Mouse (Mus musculus) left cerebral cortex, postnatal 25 days (tissue): ENCODE measurements around the gene T. TPM values are rescaled to one million over a fixed set of nuclear protein-coding genes. Genes with fewer than 3 reads are reported as not detected.
"Not testable (repeated sequence)": the region's sequence is repeated elsewhere in the genome, so short reads cannot be mapped to it uniquely, and the experiment has no call there.

Source experiments
- DNase-seq, 2 experiments: peaks; one replicate each; pipeline ENCODE4 v3.0.0; 2022; ENCODE audit warnings: low spot score in 2 of 2, mixed read lengths in 1 of 2
- intact Hi-C: fragments of 180-260 bp; cut with DNase I; formaldehyde crosslinking; loops from one replicate; pipeline ENCODE4 v1.15.1; 2025
- total RNA-seq, 2 experiments: library from RNA; stranded (reverse); gene quantifications; 2 replicates each; pipeline ENCODE4 v1.2.3; 2021

Gene T
- not detected for total RNA-seq

- no peak for DNase-seq
- intact Hi-C loops = no loop called here
Observed at GRCm38 (mm10) chr17:8433978-8434960, at the start of gene T. TSS of gene T (plus strand) at chr17:8434423.

DNA sequence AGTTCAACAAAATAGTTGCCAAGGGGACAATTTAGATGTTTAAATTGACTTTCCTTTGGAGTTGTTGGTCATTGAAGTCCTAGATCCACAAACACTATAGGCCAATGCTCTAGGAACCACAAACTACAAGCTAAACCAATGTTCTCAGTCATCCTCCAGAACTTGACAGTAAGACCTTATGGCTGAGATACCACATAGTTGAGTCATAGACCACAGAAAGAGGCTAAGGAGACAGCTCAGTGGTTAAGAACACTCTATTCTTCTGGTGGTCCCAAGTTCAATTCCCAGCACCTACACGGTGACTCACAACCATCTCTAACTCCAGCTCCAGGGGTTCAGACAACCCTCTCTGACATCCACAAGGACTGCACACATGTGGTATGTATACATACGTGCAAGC lies 48.8 kb upstream of the T start:
- DNase-seq = no peak
- intact Hi-C loops = loop anchor here (5.0 kb wide), 1 partner anchor 212 kb away; no protein-coding TSS in a partner anchor

DNA sequence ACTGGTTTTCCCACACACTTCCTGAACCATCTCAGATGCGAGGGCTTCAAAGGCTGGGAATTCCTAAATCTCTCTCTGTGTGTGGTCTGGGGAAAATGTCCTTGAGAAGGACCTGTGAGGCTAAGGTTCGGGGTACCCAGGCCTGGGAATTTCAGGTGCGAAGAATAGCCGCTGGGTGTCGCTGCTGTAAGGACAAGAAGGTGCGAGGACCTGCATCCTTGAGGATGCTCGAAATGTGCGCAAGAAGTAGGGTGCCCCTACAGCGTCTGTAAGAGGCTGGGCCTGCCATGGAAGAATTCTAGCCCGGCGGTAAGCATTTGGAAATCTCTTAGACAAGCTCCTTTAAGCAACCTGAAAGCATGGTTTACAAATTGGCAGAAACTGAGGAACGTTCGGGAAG lies 45.8 kb upstream of the T start:
- DNase-seq = peak; percentile 52 to 59
- intact Hi-C loops = loop anchor here (2.0 to 5.0 kb wide), 2 partner anchors 72 to 209 kb away; no protein-coding TSS in a partner anchor

- intact Hi-C loops = loop anchor here (2.0 to 5.0 kb wide), 2 partner anchors 72 to 208 kb away; no protein-coding TSS in a partner anchor
- DNase-seq = peak in 1 of 2 experiments; percentile 9
Observed at GRCm38 (mm10) chr17:8388990-8389789, 45.0 kb upstream of the T start.

GRCm38 (mm10) chr17:8389790-8390095 lies 44.5 kb upstream of the T start:
- intact Hi-C loops = loop anchor here (2.0 to 5.0 kb wide), 2 partner anchors 71 to 208 kb away; no protein-coding TSS in a partner anchor
- no peak for DNase-seq

DNA sequence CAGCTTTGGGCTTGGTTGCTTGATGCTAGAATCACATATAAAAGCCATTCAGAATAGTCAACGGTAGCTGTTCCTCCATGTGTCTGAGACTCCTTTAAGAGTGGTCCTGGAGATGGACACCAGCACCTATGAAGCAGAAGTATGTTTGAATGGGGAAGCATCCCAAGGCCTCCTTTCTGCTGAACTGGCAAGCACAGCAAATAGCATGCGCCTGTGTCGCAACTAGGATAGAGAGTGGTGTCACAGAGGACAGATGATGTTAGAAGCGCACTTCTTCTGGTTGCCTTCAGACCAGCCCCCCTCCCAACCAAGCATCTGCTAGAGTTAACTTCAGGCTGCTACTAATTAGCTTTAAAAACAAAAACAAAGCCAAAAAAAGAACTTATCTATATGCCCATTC lies 43.7 kb upstream of the T start:
- intact Hi-C loops = no loop called here

DNA sequence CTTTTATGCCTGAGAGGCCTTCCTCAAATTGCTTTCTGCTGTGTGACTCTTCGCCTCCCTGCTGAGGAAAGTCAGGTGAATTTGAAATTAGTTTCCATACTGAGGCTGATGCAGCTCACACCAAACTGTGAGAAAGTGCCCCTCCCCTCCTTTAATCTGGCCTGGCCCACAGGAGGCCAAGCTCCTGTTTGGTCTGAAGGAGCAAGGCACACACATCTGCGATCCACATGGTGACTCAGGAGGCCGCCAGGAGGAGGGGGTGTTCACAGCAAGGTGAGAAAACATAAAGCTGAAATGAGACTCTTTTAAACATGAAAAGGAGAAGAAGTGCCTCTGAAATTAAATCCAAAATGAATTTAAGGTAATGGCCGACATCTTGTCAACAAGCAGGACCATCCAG lies 37.9 kb upstream of the T start:
- intact Hi-C loops = no loop called here
- no peak for DNase-seq

More for the DNA sequence above, 43.7 kb upstream of the T start:
- no peak for DNase-seq

- intact Hi-C loops = no loop called here
- no peak for DNase-seq
Observed at GRCm38 (mm10) chr17:8397946-8398345, 36.3 kb upstream of the T start.

- intact Hi-C loops, DNase-seq: not testable (repeated sequence)
Observed at GRCm38 (mm10) chr17:8403932-8404331, 30.3 kb upstream of the T start.

DNA sequence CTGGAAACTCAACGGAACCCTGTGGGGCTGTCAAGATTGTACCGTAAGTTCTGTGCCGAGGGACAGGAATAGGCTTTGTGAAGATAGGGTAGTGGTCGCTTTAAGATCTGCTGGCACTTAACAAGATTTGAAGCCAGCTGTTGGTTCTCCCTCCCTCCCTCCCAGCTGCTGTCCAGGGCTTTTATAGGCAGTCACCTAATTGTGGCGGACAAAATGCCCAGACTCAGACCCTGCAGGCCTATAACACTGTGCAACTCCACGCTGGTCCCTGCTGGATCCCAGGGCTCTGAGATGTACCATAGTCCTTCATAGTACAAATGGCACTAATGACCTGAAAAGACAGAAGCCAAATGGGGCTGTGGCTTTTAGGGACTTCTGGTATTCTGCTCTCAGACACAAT lies 27.9 kb upstream of the T start:
- DNase-seq = no peak
- intact Hi-C loops = no loop called here

DNA sequence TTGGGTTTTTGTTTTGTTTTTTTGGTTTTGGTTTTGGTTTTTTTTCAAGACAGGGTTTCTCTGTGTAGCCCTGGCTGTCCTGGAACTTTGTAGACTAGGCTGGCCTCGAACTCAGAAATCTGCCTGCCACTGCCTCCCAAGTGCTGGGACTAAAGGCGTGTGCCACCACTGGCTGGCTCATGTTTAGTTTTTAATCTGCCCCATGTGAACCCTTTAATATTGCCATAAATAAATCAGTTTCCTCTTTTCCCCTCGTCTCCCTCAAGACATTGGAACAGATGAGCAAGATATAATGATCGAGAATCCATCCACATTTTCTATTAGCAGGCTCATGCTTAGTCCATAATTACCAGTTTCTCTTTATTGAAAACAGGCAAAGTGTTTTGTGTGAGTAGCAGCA lies 26.2 kb upstream of the T start:
- DNase-seq, intact Hi-C loops: not testable (repeated sequence)

GRCm38 (mm10) chr17:8408589-8409295 lies 25.5 kb upstream of the T start:
- no peak for DNase-seq
- intact Hi-C loops = no loop called here

DNA sequence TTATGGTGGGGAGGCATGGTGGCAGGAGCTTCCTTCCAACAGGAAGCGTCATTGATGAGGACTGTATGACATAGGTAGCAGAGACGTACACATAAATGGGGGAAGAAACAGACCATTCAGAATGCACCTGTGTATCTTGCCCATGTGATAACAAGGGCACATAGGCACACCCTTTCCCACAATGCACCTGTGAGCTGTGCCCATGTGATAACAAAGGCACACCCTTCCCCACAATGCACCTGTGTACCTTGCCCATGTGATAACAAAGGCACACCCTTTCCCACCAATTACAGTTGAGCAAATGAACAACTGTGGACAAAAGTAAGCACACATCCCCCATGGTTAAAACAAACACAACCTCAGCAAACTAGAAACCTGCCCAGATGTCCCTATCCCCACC lies 23.9 kb upstream of the T start:
- DNase-seq = no peak
- intact Hi-C loops = no loop called here

- intact Hi-C loops = no loop called here
- DNase-seq = no peak
Observed at GRCm38 (mm10) chr17:8413656-8414055, 20.6 kb upstream of the T start.

DNA sequence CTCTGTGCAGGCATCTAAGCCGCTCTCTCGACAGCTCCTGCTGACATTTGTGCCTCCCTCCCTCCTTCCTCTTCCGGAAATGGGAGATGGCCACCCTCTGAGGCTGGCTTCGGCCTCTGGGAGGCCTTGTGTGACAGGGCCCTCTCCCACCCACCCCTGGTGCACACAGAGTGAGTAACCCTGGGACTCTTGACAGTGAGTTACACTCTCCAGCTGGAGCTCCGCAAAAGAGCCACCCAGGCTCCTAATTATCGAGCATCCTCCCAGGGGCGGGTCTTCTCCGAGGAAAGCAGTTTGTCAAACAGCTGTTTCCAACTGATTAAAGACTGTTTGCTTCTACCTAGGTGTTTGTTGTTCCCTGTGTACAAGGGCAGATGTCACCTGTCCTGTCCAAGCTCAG lies 18.7 kb upstream of the T start:
- intact Hi-C loops = no loop called here

DNA sequence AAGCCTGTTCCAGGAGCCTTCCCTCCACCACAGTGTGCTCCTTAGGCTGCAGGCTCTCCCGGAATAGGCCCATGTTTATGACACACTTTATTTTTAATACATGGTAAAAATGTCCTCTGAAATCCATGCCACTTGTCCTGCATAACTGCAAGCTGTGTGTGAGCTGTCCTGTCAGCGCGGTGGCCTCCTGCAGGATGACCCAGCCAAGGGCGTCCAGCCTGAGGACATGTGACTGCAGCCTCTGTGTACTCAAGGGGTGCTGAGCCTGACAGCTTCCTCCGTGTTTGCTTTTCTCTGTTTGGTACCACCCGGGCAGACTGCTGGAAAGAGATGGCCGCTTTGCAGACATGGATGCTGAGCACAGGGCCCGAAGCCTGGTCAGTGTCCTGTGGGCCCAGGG lies 17.4 kb upstream of the T start:
- intact Hi-C loops = no loop called here
- DNase-seq = no peak

More for the DNA sequence above, 18.7 kb upstream of the T start:
- no peak for DNase-seq

- no peak for DNase-seq
- intact Hi-C loops = no loop called here
Observed at GRCm38 (mm10) chr17:8420739-8421138, 13.5 kb upstream of the T start.

DNA sequence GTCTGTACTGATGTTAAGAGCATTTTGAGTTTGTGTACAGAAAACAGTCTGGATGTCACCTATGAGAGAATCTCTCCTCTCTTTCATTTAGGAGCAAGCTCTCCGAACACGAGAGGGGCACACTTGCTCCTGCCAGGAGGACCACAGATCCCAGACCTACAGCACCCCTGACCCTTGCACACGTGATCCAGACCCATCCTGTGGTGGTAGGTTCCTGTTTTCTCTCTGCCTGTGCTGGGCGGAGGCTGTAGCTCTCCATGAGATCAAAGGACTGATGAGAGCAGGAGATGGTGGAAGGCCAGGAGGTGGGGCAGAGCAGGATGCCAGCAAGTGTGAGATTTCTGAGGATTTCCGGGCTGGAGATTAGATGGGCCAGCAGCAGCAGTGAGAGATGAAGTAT lies 12.7 kb upstream of the T start:
- intact Hi-C loops = no loop called here
- no peak for DNase-seq

DNA sequence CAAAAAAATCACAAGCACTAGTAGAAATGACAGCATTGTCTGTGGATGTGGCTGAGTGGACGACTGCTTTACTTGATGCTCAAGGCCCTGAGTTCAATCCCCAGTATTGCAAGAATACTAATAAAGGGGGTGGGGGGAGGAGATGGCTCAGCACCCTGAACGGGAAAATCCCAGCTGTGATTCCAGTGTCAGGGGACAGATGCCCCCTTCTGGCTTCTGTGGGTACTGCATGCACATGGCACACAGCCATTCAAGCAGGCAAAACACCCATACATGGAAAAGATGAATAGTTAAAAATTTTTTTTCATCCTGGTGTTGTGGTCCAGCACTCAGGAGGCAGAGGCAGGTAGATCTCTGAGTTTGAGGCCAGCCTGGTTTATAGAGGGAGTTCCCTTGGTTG lies 10.9 kb upstream of the T start:
- peak in 1 of 2 experiments; percentile 7 for DNase-seq
- intact Hi-C loops = no loop called here

- DNase-seq = no peak
- intact Hi-C loops = no loop called here
Observed at GRCm38 (mm10) chr17:8429436-8429835, 4.8 kb upstream of the T start.
